Comparison of ENCODE assay signal across 18 mouse cellular contexts in genomic region chr1:36524058-36524457, GRCm38 (mm10). TPM values are rescaled to one million over a fixed set of nuclear protein-coding genes. Genes with fewer than 3 reads are reported as not detected.
DNase-seq lines count a peak whose midpoint lies in the region; ATAC-seq and TF ChIP-seq lines count a peak whose summit lies in the region.
"Had no signal": no experiment of that assay in that cellular context is flagged by ENCODE, and none has a peak within 500 bp of the region (broad histone marks: within the 10 kb centered on the region; RNA-seq: fewer than 3 reads in every experiment).

No protein-coding gene starts in this region.

- no peaks in the 10 kb centered on the region for H3K27me3 ChIP-seq in forebrain, embryonic 13.5 days
- H3K27me3 ChIP-seq in forebrain, embryonic 10.5 days (ENCODE audit: poor library complexity, severe bottlenecking) = no peaks in the 10 kb centered on the region
- H3K27me3 ChIP-seq in heart, postnatal 0 days (ENCODE audit: control insufficient read depth, insufficient read depth, low read length) = no peaks in the 10 kb centered on the region
- no peaks in the 10 kb centered on the region for H3K27me3 ChIP-seq in neural tube, embryonic 12.5 days (replicated peaks)
- H3K27me3 ChIP-seq in stomach, embryonic 15.5 days (replicated peaks) = no peaks in the 10 kb centered on the region
- H3K27me3 ChIP-seq: hindbrain, embryonic 15.5 days; liver, embryonic 12.5 days had no signal

- no peak overlapping the region for H3K4me3 ChIP-seq in forebrain, embryonic 13.5 days
- no peak overlapping the region for H3K4me3 ChIP-seq in forebrain, embryonic 10.5 days
- no peak overlapping the region for H3K4me3 ChIP-seq in heart, postnatal 0 days (ENCODE audit: low read depth, low read length)
- no peak overlapping the region for H3K4me3 ChIP-seq in neural tube, embryonic 12.5 days
- no peak overlapping the region for H3K4me3 ChIP-seq in stomach, embryonic 15.5 days (replicated peaks)
- H3K4me3 ChIP-seq: heart, embryonic 10.5 days; hindbrain, embryonic 15.5 days; liver, embryonic 12.5 days had no signal

- ATAC-seq in forebrain, embryonic 13.5 days = no peak
- no peak for ATAC-seq in heart, postnatal 0 days (ENCODE audit: insufficient read depth, low read depth)
- no peak for ATAC-seq in neural tube, embryonic 12.5 days (ENCODE audit: low FRiP score, low read depth)
- no peak for ATAC-seq in stomach, embryonic 15.5 days (ENCODE audit: insufficient read depth, low FRiP score, low read depth)
- ATAC-seq: liver, embryonic 12.5 days; lung, postnatal 0 days had no signal

- peak overlapping the region; percentile 83 for H3K27ac ChIP-seq in forebrain, embryonic 13.5 days
- no peak overlapping the region for H3K27ac ChIP-seq in forebrain, embryonic 10.5 days
- H3K27ac ChIP-seq in heart, postnatal 0 days (ENCODE audit: low read depth) = peak overlapping the region; percentile 61
- H3K27ac ChIP-seq in neural tube, embryonic 12.5 days = 0 out of 2 replicates have a peak overlapping the region, but pooled peaks have one; percentile 38
- peak overlapping the region; percentile 80 for H3K27ac ChIP-seq in stomach, embryonic 15.5 days
- H3K27ac ChIP-seq: heart, embryonic 10.5 days; hindbrain, embryonic 15.5 days; liver, embryonic 12.5 days had no signal

- H3K4me1 ChIP-seq in forebrain, embryonic 13.5 days = peaks cover 39% of the 10 kb centered on the region
- H3K4me1 ChIP-seq in forebrain, embryonic 10.5 days = no peaks in the 10 kb centered on the region
- peaks cover 13% of the 10 kb centered on the region; the same call in 1 of the 2 replicates for H3K4me1 ChIP-seq in heart, postnatal 0 days (ENCODE audit: control insufficient read depth, insufficient read depth)
- peaks cover 7% of the 10 kb centered on the region; the same call in 1 of the 2 replicates for H3K4me1 ChIP-seq in neural tube, embryonic 12.5 days
- H3K4me1 ChIP-seq in stomach, embryonic 15.5 days = peaks cover 15% of the 10 kb centered on the region
- H3K4me1 ChIP-seq: heart, embryonic 10.5 days; liver, embryonic 12.5 days had no signal

- TF ChIP-seq CTCF in heart, postnatal 0 days (IDR thresholded peaks at IDR 0.05; ENCODE audit: low read depth) = no peak

- peaks cover 81% of the 10 kb centered on the region for H3K36me3 ChIP-seq in forebrain, embryonic 13.5 days (ENCODE audit: poor library complexity, severe bottlenecking)
- H3K36me3 ChIP-seq in forebrain, embryonic 10.5 days (replicated peaks) = peaks cover 83% of the 10 kb centered on the region
- H3K36me3 ChIP-seq in heart, postnatal 0 days (replicated peaks; ENCODE audit: control insufficient read depth, insufficient read depth, low read length) = peaks cover 70% of the 10 kb centered on the region
- H3K36me3 ChIP-seq in neural tube, embryonic 12.5 days = peaks cover 72% of the 10 kb centered on the region
- peaks cover 46% of the 10 kb centered on the region for H3K36me3 ChIP-seq in stomach, embryonic 15.5 days

- DNase-seq in forebrain, embryonic 10.5 days (ENCODE audit: extremely low spot score, low spot score) = no peak
- DNase-seq in heart, postnatal 0 days (ENCODE audit: low spot score) = no peak
- DNase-seq in heart, adult 8-10 months (ENCODE audit: low spot score) = no peak
- DNase-seq in neural tube, embryonic 10.5 days (ENCODE audit: extremely low spot score, low spot score) = no peak
- no peak for DNase-seq in layer of hippocampus, adult 8-10 months (ENCODE audit: low spot score in 2 of 2)
- DNase-seq: kidney, adult 2 months; kidney, postnatal 25 days; right cerebral cortex, adult 18-20 months had no signal

- no peak overlapping the region for H3K9ac ChIP-seq in forebrain, embryonic 13.5 days
- no peak overlapping the region for H3K9ac ChIP-seq in heart, postnatal 0 days (replicated peaks; ENCODE audit: low read depth, low read length)
- no peak overlapping the region for H3K9ac ChIP-seq in neural tube, embryonic 12.5 days
- H3K9ac ChIP-seq in stomach, embryonic 15.5 days = no peak overlapping the region
- H3K9ac ChIP-seq: hindbrain, embryonic 15.5 days; liver, embryonic 12.5 days had no signal

- H3K9me3 ChIP-seq in forebrain, embryonic 13.5 days (replicated peaks) = no peaks in the 10 kb centered on the region
- H3K9me3 ChIP-seq in forebrain, embryonic 10.5 days = no peaks in the 10 kb centered on the region
- no peaks in the 10 kb centered on the region for H3K9me3 ChIP-seq in heart, postnatal 0 days (replicated peaks; ENCODE audit: control insufficient read depth, low read length)
- H3K9me3 ChIP-seq in neural tube, embryonic 12.5 days = no peaks in the 10 kb centered on the region
- no peaks in the 10 kb centered on the region for H3K9me3 ChIP-seq in stomach, embryonic 15.5 days
- H3K9me3 ChIP-seq: heart, embryonic 10.5 days; hindbrain, embryonic 15.5 days; liver, embryonic 12.5 days had no signal

- no peak for TF ChIP-seq EP300 in heart, postnatal 0 days (IDR thresholded peaks at IDR 0.05; ENCODE audit: low read depth)

- H3K4me2 ChIP-seq in forebrain, embryonic 13.5 days = no peak overlapping the region
- H3K4me2 ChIP-seq in heart, postnatal 0 days (ENCODE audit: low read depth, low read length) = no peak overlapping the region
- H3K4me2 ChIP-seq in neural tube, embryonic 12.5 days (replicated peaks) = no peak overlapping the region
- H3K4me2 ChIP-seq in stomach, embryonic 15.5 days = no peak overlapping the region
- H3K4me2 ChIP-seq: hindbrain, embryonic 15.5 days; liver, embryonic 12.5 days had no signal

- WGBS in forebrain, embryonic 13.5 days = 85% methylated on average over 5 of the region's 5 CpGs
- 94% methylated on average over 5 of the region's 5 CpGs for WGBS in forebrain, embryonic 10.5 days
- 58% methylated on average over 5 of the region's 5 CpGs for WGBS in heart, postnatal 0 days
- 86% methylated on average over 5 of the region's 5 CpGs for WGBS in neural tube, embryonic 12.5 days
- WGBS in stomach, embryonic 15.5 days = 39% methylated on average over 5 of the region's 5 CpGs

RNA-seq across cellular contexts. Expression of gene Cnnm3, which starts 12.4 kb away (rescaled TPM):
- polyA plus RNA-seq in forebrain, embryonic 13.5 days (2015; fragmentation: Nextera tagmentation; extraction: Ambion mirVana) = 5.3 and 5.7 TPM in 2 replicates
- polyA plus RNA-seq in forebrain, embryonic 10.5 days (2016; fragmentation: Nextera tagmentation; extraction: Ambion mirVana) = 2.9 and 3.0 TPM in 2 replicates
- 10.2 and 21.4 TPM in 2 replicates for total RNA-seq in heart, postnatal 0 days (2014; rRNA removed; ENCODE audit: low replicate concordance)
- 2.0 and 2.2 TPM in 2 replicates for polyA plus RNA-seq in heart, postnatal 0 days (2015; fragmentation: Nextera tagmentation; extraction: Ambion mirVana)
- 10 to 100 TPM in 3 of 4 experiments, 1 to 10 TPM in 1; 8.6 to 16.3 (median 11.7) TPM for total RNA-seq in heart, adult 8-10 months (2022)
- polyA plus RNA-seq in neural tube, embryonic 12.5 days (2016; fragmentation: Nextera tagmentation; extraction: Ambion mirVana) = 3.7 and 5.3 TPM in 2 replicates
- 3.6 and 4.3 TPM in 2 replicates for polyA plus RNA-seq in stomach, embryonic 15.5 days (2015; fragmentation: Nextera tagmentation; extraction: Ambion mirVana)
- 10 to 100 TPM; 33.3 to 47.2 (median 35.7) TPM for total RNA-seq in layer of hippocampus, adult 8-10 months (2022)

RNA-seq across cellular contexts. Expression of gene Ankrd23, which starts 12.6 kb away (rescaled TPM):
- polyA plus RNA-seq in forebrain, embryonic 13.5 days (2015; fragmentation: Nextera tagmentation; extraction: Ambion mirVana) = 11.3 and 12.3 TPM in 2 replicates
- polyA plus RNA-seq in forebrain, embryonic 10.5 days (2016; fragmentation: Nextera tagmentation; extraction: Ambion mirVana) = 15.3 and 16.5 TPM in 2 replicates
- total RNA-seq in heart, postnatal 0 days (2014; rRNA removed; ENCODE audit: low replicate concordance) = 62.2 and 93.8 TPM in 2 replicates
- polyA plus RNA-seq in heart, postnatal 0 days (2015; fragmentation: Nextera tagmentation; extraction: Ambion mirVana) = 26.7 and 34.2 TPM in 2 replicates
- 100 to 1,000 TPM; 251 to 540 (median 405) TPM for total RNA-seq in heart, adult 8-10 months (2022)
- 16.4 and 16.6 TPM in 2 replicates for polyA plus RNA-seq in neural tube, embryonic 12.5 days (2016; fragmentation: Nextera tagmentation; extraction: Ambion mirVana)
- polyA plus RNA-seq in stomach, embryonic 15.5 days (2015; fragmentation: Nextera tagmentation; extraction: Ambion mirVana) = 19.5 and 20.5 TPM in 2 replicates
- total RNA-seq in layer of hippocampus, adult 8-10 months (2022) = 1 to 10 TPM; 3.7 to 7.7 (median 5.0) TPM

RNA-seq across cellular contexts. Expression of gene Gm42417, which starts 15.2 kb away (rescaled TPM):
- 0.30 and 0.44 TPM in 2 replicates for polyA plus RNA-seq in forebrain, embryonic 13.5 days (2015; fragmentation: Nextera tagmentation; extraction: Ambion mirVana)
- polyA plus RNA-seq in forebrain, embryonic 10.5 days (2016; fragmentation: Nextera tagmentation; extraction: Ambion mirVana) = not detected in 2 replicates
- not detected in 2 replicates for total RNA-seq in heart, postnatal 0 days (2014; rRNA removed; ENCODE audit: low replicate concordance)
- 1.2 TPM in 1 of 2 replicates, not detected in the other for polyA plus RNA-seq in heart, postnatal 0 days (2015; fragmentation: Nextera tagmentation; extraction: Ambion mirVana)
- total RNA-seq in heart, adult 8-10 months (2022) = 100 to 1,000 TPM; 132 to 332 (median 244) TPM
- 1.0 TPM in 1 of 2 replicates, not detected in the other for polyA plus RNA-seq in neural tube, embryonic 12.5 days (2016; fragmentation: Nextera tagmentation; extraction: Ambion mirVana)
- polyA plus RNA-seq in stomach, embryonic 15.5 days (2015; fragmentation: Nextera tagmentation; extraction: Ambion mirVana) = not detected in 2 replicates
- under 1 TPM in 1 of 4 experiments, not detected in 3; 0.38 TPM for total RNA-seq in layer of hippocampus, adult 8-10 months (2022)
- total RNA-seq: layer of hippocampus, postnatal 14 days; megakaryocyte, adult 5-6 weeks; MEL had no signal
- polyA plus RNA-seq: kidney, adult 2 months had no signal

RNA-seq across cellular contexts. Expression of gene Ankrd39, which starts 23.2 kb away (rescaled TPM):
- polyA plus RNA-seq in forebrain, embryonic 13.5 days (2015; fragmentation: Nextera tagmentation; extraction: Ambion mirVana) = 16.9 and 18.0 TPM in 2 replicates
- polyA plus RNA-seq in forebrain, embryonic 10.5 days (2016; fragmentation: Nextera tagmentation; extraction: Ambion mirVana) = 17.9 and 22.2 TPM in 2 replicates
- 32.7 and 34.9 TPM in 2 replicates for total RNA-seq in heart, postnatal 0 days (2014; rRNA removed; ENCODE audit: low replicate concordance)
- 26.6 and 29.0 TPM in 2 replicates for polyA plus RNA-seq in heart, postnatal 0 days (2015; fragmentation: Nextera tagmentation; extraction: Ambion mirVana)
- total RNA-seq in heart, adult 8-10 months (2022) = 1 to 10 TPM; 5.4 to 8.2 (median 7.1) TPM
- polyA plus RNA-seq in neural tube, embryonic 12.5 days (2016; fragmentation: Nextera tagmentation; extraction: Ambion mirVana) = 18.6 and 19.5 TPM in 2 replicates
- 24.9 and 27.2 TPM in 2 replicates for polyA plus RNA-seq in stomach, embryonic 15.5 days (2015; fragmentation: Nextera tagmentation; extraction: Ambion mirVana)
- total RNA-seq in layer of hippocampus, adult 8-10 months (2022) = 10 to 100 TPM; 10.3 to 18.2 (median 13.2) TPM

RNA-seq across cellular contexts. Expression of gene Sema4c, which starts 34.1 kb away (rescaled TPM):
- polyA plus RNA-seq in forebrain, embryonic 13.5 days (2015; fragmentation: Nextera tagmentation; extraction: Ambion mirVana) = 27.3 and 30.7 TPM in 2 replicates
- polyA plus RNA-seq in forebrain, embryonic 10.5 days (2016; fragmentation: Nextera tagmentation; extraction: Ambion mirVana) = 20.1 and 21.7 TPM in 2 replicates
- total RNA-seq in heart, postnatal 0 days (2014; rRNA removed; ENCODE audit: low replicate concordance) = 11.9 and 13.2 TPM in 2 replicates
- 5.7 and 6.1 TPM in 2 replicates for polyA plus RNA-seq in heart, postnatal 0 days (2015; fragmentation: Nextera tagmentation; extraction: Ambion mirVana)
- total RNA-seq in heart, adult 8-10 months (2022) = 10 to 100 TPM; 10.8 to 13.4 (median 11.2) TPM
- polyA plus RNA-seq in neural tube, embryonic 12.5 days (2016; fragmentation: Nextera tagmentation; extraction: Ambion mirVana) = 35.4 and 38.2 TPM in 2 replicates
- polyA plus RNA-seq in stomach, embryonic 15.5 days (2015; fragmentation: Nextera tagmentation; extraction: Ambion mirVana) = 13.6 and 15.0 TPM in 2 replicates
- 10 to 100 TPM; 13.8 to 18.3 (median 15.1) TPM for total RNA-seq in layer of hippocampus, adult 8-10 months (2022)
